Mouse (Mus musculus) G1E (cell line): ENCODE measurements around the gene Wfdc6b.

Experiments used
- CTCF ChIP-seq: IDR thresholded peaks from 2 replicates; pipeline ENCODE4 v1.5.1; 2012; ENCODE audit warnings: low read depth, low read length, inconsistent platforms, mixed read lengths
- GATA1 ChIP-seq: IDR thresholded peaks from 2 replicates; pipeline ENCODE4 v1.6.1; 2012; ENCODE audit warnings: borderline replicate concordance, low read length, inconsistent platforms, mixed read lengths
- GATA2 ChIP-seq: IDR thresholded peaks from 2 replicates; pipeline ENCODE4 v1.6.1; 2012; ENCODE audit warnings: low read depth, low read length, inconsistent platforms, borderline replicate concordance
- POLR2AphosphoS5 ChIP-seq: IDR thresholded peaks from 2 replicates; pipeline ENCODE4 v1.6.1; 2012; ENCODE audit warnings: low read depth, low read length, inconsistent platforms; ENCODE audit not compliant: insufficient replicate concordance
- TAL1 ChIP-seq: conservative IDR thresholded peaks from 2 replicates; pipeline ENCODE4 v1.6.1; 2012; ENCODE audit warnings: low read depth, low read length, inconsistent platforms, mixed read lengths

- TF ChIP-seq CTCF (no peak), GATA1 (no peak), POLR2AphosphoS5 (no peak), TAL1 (no peak), GATA2 (no peak)
Measured at GRCm38 (mm10) chr2:164664851-164665250, 51.5 kb downstream of the Wfdc6b start.
